Mouse (Mus musculus) G1E (cell line): Measurements from ENCODE around the gene Zfp592.

Experiments used
- CTCF ChIP-seq: IDR thresholded peaks from 2 replicates; pipeline ENCODE4 v1.5.1; 2012; ENCODE audit warnings: low read depth, low read length, inconsistent platforms, mixed read lengths
- GATA1 ChIP-seq: IDR thresholded peaks from 2 replicates; pipeline ENCODE4 v1.6.1; 2012; ENCODE audit warnings: borderline replicate concordance, low read length, inconsistent platforms, mixed read lengths
- TAL1 ChIP-seq: conservative IDR thresholded peaks from 2 replicates; pipeline ENCODE4 v1.6.1; 2012; ENCODE audit warnings: low read depth, low read length, inconsistent platforms, mixed read lengths

- TF ChIP-seq GATA1 = no peak
- no peak for TF ChIP-seq CTCF
- TF ChIP-seq TAL1 = no peak
Measured at GRCm38 (mm10) chr7:81093420-81093965, 100.0 kb downstream of the Zfp592 start.
